Mouse (Mus musculus) heart, adult 2 months (tissue): Measurements from ENCODE around the gene Dop1b.

Experiments used
- CTCF ChIP-seq: fragments of 200-600 bp; IDR thresholded peaks from 2 replicates; pipeline ENCODE4 v1.8.1; 2022; ENCODE audit warnings: antibody characterized with exemption, mild to moderate bottlenecking, moderate library complexity
- POLR2A ChIP-seq: fragments of 200-500 bp; IDR thresholded peaks from 2 replicates; pipeline ENCODE4 v1.6.1; 2011; ENCODE audit warnings: mild to moderate bottlenecking, low read depth, low read length, control low read depth; ENCODE audit not compliant: insufficient read depth

- TF ChIP-seq CTCF (no peak), POLR2A (no peak)
Observed at GRCm38 (mm10) chr16:93729801-93730721, 18.4 kb downstream of the Dop1b start.
